Mouse (Mus musculus): Measurements from ENCODE around the gene Gm14226. TPM values are rescaled to one million over a fixed set of nuclear protein-coding genes. Genes with fewer than 3 reads are reported as not detected.

The Gm14226 gene
- polyA plus RNA-seq, 1 experiment from 2014 or later = 0.31 TPM

Other genes starting within 250 kb of the Gm14226 start
- gene Gm14214, start 248.2 kb upstream of the Gm14226 start, polyA plus RNA-seq (2016; fragmentation: Nextera tagmentation; extraction: Ambion mirVana) = not detected in 2 replicates
- 52.8 and 77.6 TPM in 2 replicates for gene Raly, start 227.2 kb upstream of the Gm14226 start, polyA plus RNA-seq (2016; fragmentation: Nextera tagmentation; extraction: Ambion mirVana)
- 1.0 and 1.7 TPM in 2 replicates for gene a, start 226.9 kb upstream of the Gm14226 start, polyA plus RNA-seq (2016; fragmentation: Nextera tagmentation; extraction: Ambion mirVana)
- gene Eif2s2, start 125.3 kb upstream of the Gm14226 start, polyA plus RNA-seq (2016; fragmentation: Nextera tagmentation; extraction: Ambion mirVana) = 74.1 and 109 TPM in 2 replicates
- 85.0 and 105 TPM in 2 replicates for gene Ahcy, start 56.2 kb downstream of the Gm14226 start, polyA plus RNA-seq (2016; fragmentation: Nextera tagmentation; extraction: Ambion mirVana)
- 50.9 and 55.8 TPM in 2 replicates for gene Itch, start 115.2 kb downstream of the Gm14226 start, polyA plus RNA-seq (2016; fragmentation: Nextera tagmentation; extraction: Ambion mirVana)
- gene Dynlrb1, start 218.3 kb downstream of the Gm14226 start, polyA plus RNA-seq (2016; fragmentation: Nextera tagmentation; extraction: Ambion mirVana) = 425 and 519 TPM in 2 replicates